Mouse (Mus musculus): ENCODE measurements at regions not wholly inside any gene's neighbourhood (a gene's known extent, or its start where the extent isn't known, plus 50 kb on each side); places are given as distances from the start of the nearest gene placed in this dataset.
"Not testable (repeated sequence)": the region's sequence is repeated elsewhere in the genome, so short reads cannot be mapped to it uniquely, and the experiment has no call there.

GRCm38 (mm10) chr3:8163030-8163429 lies 1446.9 kb downstream of the Zfp704 start:
- in situ Hi-C loops (cut with MboI, MseI): no loop called here

- in situ Hi-C loops (cut with MboI, MseI): no loop called here
Measured at GRCm38 (mm10) chr3:8161997-8162756, 1447.7 kb downstream of the Zfp704 start.

DNA sequence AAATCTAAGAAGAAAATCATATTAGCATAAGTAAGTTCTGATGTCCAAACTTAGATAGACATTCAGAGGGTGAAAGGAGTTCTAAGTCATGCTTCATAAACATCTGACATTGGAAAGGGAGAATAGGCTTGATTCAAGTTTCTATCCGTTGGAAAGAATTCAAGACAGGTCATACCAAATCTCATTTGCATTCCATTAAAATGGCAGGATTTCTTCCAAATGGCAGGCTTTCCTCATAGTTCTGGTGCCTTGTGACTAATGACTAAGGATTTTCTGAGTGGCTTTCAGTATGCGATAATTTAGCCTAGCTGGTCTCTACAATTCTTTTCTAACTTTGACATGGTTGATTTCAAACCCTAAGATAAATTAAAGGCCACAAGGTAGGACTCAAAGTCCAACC lies 1466.9 kb downstream of the Zfp704 start:
- in situ Hi-C loops (cut with MboI, MseI): no loop called here

- in situ Hi-C loops (cut with MboI, MseI): no loop called here
Measured at GRCm38 (mm10) chr3:8142190-8142589, 1467.7 kb downstream of the Zfp704 start.

DNA sequence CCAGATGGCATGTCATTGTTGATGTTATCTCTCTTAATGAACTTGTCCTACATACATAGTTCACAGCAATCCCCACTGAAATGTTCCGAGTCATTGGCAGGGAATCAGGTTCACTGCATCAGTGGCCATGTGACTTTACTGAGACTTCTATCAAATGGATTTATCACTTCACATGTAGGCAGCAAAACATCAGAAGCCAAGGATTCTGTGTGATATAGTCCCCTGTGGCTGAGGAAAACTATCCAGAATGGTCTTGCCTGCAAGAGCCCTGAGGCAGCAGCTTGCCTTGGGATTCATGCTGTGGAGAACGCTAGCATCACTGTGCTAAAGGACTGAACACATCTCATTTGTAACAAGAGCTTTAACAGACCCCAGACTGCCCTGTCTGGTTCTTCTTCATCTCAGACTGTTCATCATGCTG lies 1468.2 kb downstream of the Zfp704 start:
- in situ Hi-C loops (cut with MboI, MseI): no loop called here

GRCm38 (mm10) chr3:8123641-8124040 lies 1486.2 kb downstream of the Zfp704 start:
- in situ Hi-C loops (cut with MboI, MseI): not testable (repeated sequence)

DNA sequence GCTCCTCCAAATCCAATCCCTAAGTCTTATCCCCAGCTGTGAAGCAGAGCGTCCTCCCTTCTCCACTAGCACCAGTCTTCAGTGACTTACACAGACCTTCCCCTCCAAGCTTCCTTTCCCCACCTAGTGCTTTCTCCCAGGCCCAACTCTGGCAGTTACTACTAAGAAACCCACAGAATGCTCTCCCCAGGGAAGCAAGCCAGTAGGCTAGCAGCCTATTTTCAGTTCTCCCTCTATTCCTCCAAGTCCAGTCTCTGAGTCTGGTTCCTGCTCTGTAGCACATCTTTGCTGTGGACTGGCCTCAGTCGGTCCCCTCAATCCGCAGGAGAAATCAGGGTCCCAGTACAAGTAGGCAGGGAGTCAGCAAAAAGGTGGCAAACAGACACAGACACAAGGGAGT lies 1486.7 kb downstream of the Zfp704 start:
- in situ Hi-C loops (cut with MboI, MseI): no loop called here

GRCm38 (mm10) chr3:8098291-8098690 lies 1478.0 kb upstream of the 1700008P02Rik start:
- in situ Hi-C loops (cut with MboI, MseI): no loop called here

- in situ Hi-C loops (cut with MboI, MseI): loop anchor here (5.0 kb wide), 1 partner anchor 42 kb away; no protein-coding TSS in a partner anchor
Measured at GRCm38 (mm10) chr3:8084749-8085148, 1464.5 kb upstream of the 1700008P02Rik start.

GRCm38 (mm10) chr3:8053711-8054110 lies 1433.5 kb upstream of the 1700008P02Rik start:
- in situ Hi-C loops (cut with MboI, MseI): no loop called here

- in situ Hi-C loops (cut with MboI, MseI): no loop called here
Measured at GRCm38 (mm10) chr3:8051167-8051566, 1430.9 kb upstream of the 1700008P02Rik start.

- in situ Hi-C loops (cut with MboI, MseI): no loop called here
Measured at GRCm38 (mm10) chr3:8049706-8050105, 1429.5 kb upstream of the 1700008P02Rik start.

DNA sequence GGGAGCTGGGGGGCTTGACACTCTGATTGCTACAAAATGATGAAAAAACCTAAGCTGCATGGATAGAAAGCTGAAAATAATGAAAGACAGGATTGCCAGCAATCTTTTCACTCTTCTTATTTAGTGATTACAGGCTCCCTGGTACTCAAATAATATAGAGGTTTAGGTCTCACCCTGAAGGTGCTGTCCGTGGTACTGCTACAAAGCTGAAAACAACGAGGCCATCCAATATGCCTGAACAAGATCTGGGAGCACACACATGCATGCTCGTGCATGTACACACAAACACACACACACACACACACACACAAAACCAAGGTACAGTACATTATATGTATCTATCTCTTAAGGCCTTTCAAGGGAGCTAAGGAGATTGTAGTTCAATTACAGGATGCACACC lies 1426.1 kb upstream of the 1700008P02Rik start:
- in situ Hi-C loops (cut with MboI, MseI): no loop called here

- in situ Hi-C loops (cut with MboI, MseI): no loop called here
Measured at GRCm38 (mm10) chr3:8036697-8037096, 1416.5 kb upstream of the 1700008P02Rik start.

GRCm38 (mm10) chr3:8035091-8035729 lies 1415.0 kb upstream of the 1700008P02Rik start:
- in situ Hi-C loops (cut with MboI, MseI): no loop called here

GRCm38 (mm10) chr3:8026325-8027017 lies 1406.2 kb upstream of the 1700008P02Rik start:
- in situ Hi-C loops (cut with MboI, MseI): no loop called here

DNA sequence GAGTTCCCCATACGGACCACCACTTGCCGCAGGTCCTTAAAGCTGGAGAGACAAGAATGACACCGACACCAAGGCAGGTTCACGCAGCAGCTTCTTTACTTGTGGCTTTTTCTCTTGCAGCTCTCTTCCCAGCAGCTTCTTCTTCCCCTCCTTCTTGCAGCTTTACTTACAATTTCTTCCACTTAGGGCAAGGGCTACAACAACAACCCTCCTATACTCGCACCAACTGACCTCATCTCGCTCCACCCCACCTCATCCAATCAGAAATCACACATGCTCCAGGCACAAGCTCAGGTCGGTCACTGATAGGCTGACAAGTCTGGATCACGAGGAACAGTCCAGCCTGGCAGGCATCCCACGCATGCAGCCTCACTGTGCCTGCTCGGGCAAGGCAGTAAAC lies 1402.4 kb upstream of the 1700008P02Rik start:
- in situ Hi-C loops (cut with MboI, MseI): no loop called here

GRCm38 (mm10) chr3:8017489-8017888 lies 1397.2 kb upstream of the 1700008P02Rik start:
- in situ Hi-C loops (cut with MboI, MseI): no loop called here

GRCm38 (mm10) chr3:8016945-8017344 lies 1396.7 kb upstream of the 1700008P02Rik start:
- in situ Hi-C loops (cut with MboI, MseI): no loop called here

DNA sequence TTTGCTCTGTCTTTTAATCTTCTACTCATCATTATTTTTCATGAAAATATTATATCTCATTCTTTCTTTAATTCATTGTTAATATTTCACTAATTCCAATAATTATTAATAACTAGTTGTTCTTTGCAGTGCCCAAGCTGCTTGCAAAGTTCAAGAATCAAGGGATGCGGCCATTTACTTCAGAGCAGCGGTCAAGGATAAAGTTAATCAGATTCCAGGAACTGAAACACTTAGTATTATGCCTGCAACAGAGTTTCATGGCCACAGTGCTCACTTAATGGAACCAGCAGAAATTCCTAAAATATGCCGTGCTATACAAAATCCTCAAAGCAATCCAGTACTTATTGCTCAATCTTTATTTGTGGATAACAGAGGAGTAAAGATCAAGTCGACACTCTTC lies 1389.7 kb upstream of the 1700008P02Rik start:
- in situ Hi-C loops (cut with MboI, MseI): no loop called here

GRCm38 (mm10) chr3:8006708-8007395 lies 1386.6 kb upstream of the 1700008P02Rik start:
- in situ Hi-C loops (cut with MboI, MseI): no loop called here

GRCm38 (mm10) chr3:8006273-8006672 lies 1386.0 kb upstream of the 1700008P02Rik start:
- in situ Hi-C loops (cut with MboI, MseI): no loop called here

Measured in T-helper 2 cell (primary cell).